ENCODE assay signal across 14 mouse cellular contexts in the genomic region with DNA sequence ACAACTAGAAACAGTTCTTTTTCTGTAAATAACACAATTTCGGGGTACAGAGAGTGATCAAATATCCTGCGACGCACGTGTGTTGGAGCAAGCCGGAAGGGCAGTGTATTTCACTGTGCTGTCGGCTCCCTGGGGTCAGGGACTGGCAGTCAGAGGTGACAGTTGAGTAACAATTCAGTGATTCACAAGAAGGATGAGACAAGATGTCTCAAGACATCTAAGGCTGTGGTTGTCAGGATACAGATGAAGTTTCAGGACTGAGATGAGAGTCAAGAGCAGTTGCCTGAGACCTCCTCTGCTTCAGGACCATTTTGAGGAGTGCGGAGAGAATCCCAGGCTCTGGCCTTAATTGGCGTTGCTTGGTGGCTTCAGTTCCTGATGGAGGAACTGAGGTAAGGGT.
A peak's percentile ranks its signal among the peaks of the same experiment; 100 is the strongest.
DNase-seq lines count a peak whose midpoint lies in the region; ATAC-seq and TF ChIP-seq lines count a peak whose summit lies in the region.
"Had no signal": no experiment of that assay in that cellular context is flagged by ENCODE, and none has a peak within 500 bp of the region (broad histone marks: within the 10 kb centered on the region; RNA-seq: fewer than 3 reads in every experiment).

No protein-coding gene starts in this region.

- no peak overlapping the region for H3K4me3 ChIP-seq in forebrain, embryonic 12.5 days (replicated peaks)
- H3K4me3 ChIP-seq in forebrain, embryonic 16.5 days (replicated peaks; ENCODE audit: low read length): no peak overlapping the region
- no peak overlapping the region for H3K4me3 ChIP-seq in C2C12 (ENCODE audit: insufficient read depth, poor library complexity, severe bottlenecking)
- H3K4me3 ChIP-seq in embryonic facial prominence, embryonic 11.5 days (ENCODE audit: low read depth, low read length): no peak overlapping the region
- H3K4me3 ChIP-seq in liver, embryonic 12.5 days: no peak overlapping the region

- peaks cover 10% of the 10 kb centered on the region; the same call in 1 of the 2 replicates for H3K36me3 ChIP-seq in forebrain, embryonic 12.5 days (replicated peaks)
- peaks cover 5% of the 10 kb centered on the region; the same call in 1 of the 2 replicates for H3K36me3 ChIP-seq in forebrain, embryonic 16.5 days (ENCODE audit: control insufficient read depth, insufficient read depth)
- peaks cover 12% of the 10 kb centered on the region for H3K36me3 ChIP-seq in C2C12 (ENCODE audit: control insufficient read depth, insufficient read depth)
- no peaks in the 10 kb centered on the region for H3K36me3 ChIP-seq in embryonic facial prominence, embryonic 11.5 days (replicated peaks; ENCODE audit: control insufficient read depth, insufficient read depth, low read depth, low read length)
- H3K36me3 ChIP-seq in liver, embryonic 12.5 days: peaks cover 14% of the 10 kb centered on the region

- no peaks in the 10 kb centered on the region for H3K9me3 ChIP-seq in forebrain, embryonic 12.5 days
- H3K9me3 ChIP-seq in forebrain, embryonic 16.5 days (ENCODE audit: control insufficient read depth, low read length): no peaks in the 10 kb centered on the region
- H3K9me3 ChIP-seq in embryonic facial prominence, embryonic 11.5 days (replicated peaks; ENCODE audit: control insufficient read depth, low read length): no peaks in the 10 kb centered on the region
- H3K9me3 ChIP-seq in liver, embryonic 12.5 days (replicated peaks): no peaks in the 10 kb centered on the region

- 0 out of 2 replicates have a peak overlapping the region, but pooled peaks have one; percentile 46 for H3K27ac ChIP-seq in forebrain, embryonic 12.5 days
- no peak overlapping the region for H3K27ac ChIP-seq in forebrain, embryonic 16.5 days (ENCODE audit: low read length)
- peak overlapping the region; percentile 54 for H3K27ac ChIP-seq in embryonic facial prominence, embryonic 11.5 days (replicated peaks; ENCODE audit: low read depth, low read length)
- no peak overlapping the region; the same call in 1 of the 2 replicates for H3K27ac ChIP-seq in liver, embryonic 12.5 days

- peaks cover 4% of the 10 kb centered on the region for H3K79me3 ChIP-seq in C2C12 (ENCODE audit: low read depth)

- no peak overlapping the region for H3ac ChIP-seq in C2C12 (ENCODE audit: control insufficient read depth, insufficient read length, low read depth)

- DNase-seq in embryonic facial prominence, embryonic 11.5 days (ENCODE audit: low spot score): no peak
- no peak for DNase-seq in cerebellum, postnatal 14 days
- DNase-seq in layer of hippocampus, adult 11-12 months (ENCODE audit: low spot score): no peak
- DNase-seq in ovary, postnatal 14 days (ENCODE audit: low spot score): no peak
- DNase-seq: cerebellum, adult 11 months; embryo, embryonic 11 days; heart, adult 18-20 months; kidney, adult 2 months; lung, adult 18-20 months; thymus, postnatal 36 days had no signal

- WGBS in forebrain, embryonic 12.5 days: 91% methylated on average over 8 of the region's 8 CpGs
- 95% methylated on average over 8 of the region's 8 CpGs for WGBS in forebrain, embryonic 16.5 days
- 79% methylated on average over 8 of the region's 8 CpGs for WGBS in embryonic facial prominence, embryonic 11.5 days
- 60% methylated on average over 8 of the region's 8 CpGs for WGBS in liver, embryonic 12.5 days (ENCODE audit: insufficient replicate concordance)

- peaks cover 20% of the 10 kb centered on the region for H3K4me1 ChIP-seq in forebrain, embryonic 12.5 days
- peaks cover 11% of the 10 kb centered on the region for H3K4me1 ChIP-seq in forebrain, embryonic 16.5 days (replicated peaks; ENCODE audit: control insufficient read depth, insufficient read depth, low read length)
- 0 out of 2 replicates have a peak, but pooled peaks cover 2% of the 10 kb centered on the region for H3K4me1 ChIP-seq in embryonic facial prominence, embryonic 11.5 days (ENCODE audit: control insufficient read depth, insufficient read depth, low read length)
- peaks cover 42% of the 10 kb centered on the region for H3K4me1 ChIP-seq in liver, embryonic 12.5 days

- no peaks in the 10 kb centered on the region for H3K27me3 ChIP-seq in forebrain, embryonic 12.5 days
- no peaks in the 10 kb centered on the region for H3K27me3 ChIP-seq in forebrain, embryonic 16.5 days (replicated peaks; ENCODE audit: control insufficient read depth, insufficient read depth, low read length)
- H3K27me3 ChIP-seq in C2C12 (ENCODE audit: control insufficient read depth, insufficient read depth, insufficient read length): no peaks in the 10 kb centered on the region
- no peaks in the 10 kb centered on the region for H3K27me3 ChIP-seq in embryonic facial prominence, embryonic 11.5 days (ENCODE audit: control insufficient read depth, insufficient read depth, low read length)
- H3K27me3 ChIP-seq in liver, embryonic 12.5 days (replicated peaks): no peaks in the 10 kb centered on the region

- H3K79me2 ChIP-seq in C2C12 (ENCODE audit: control insufficient read depth, insufficient read depth): peaks cover 34% of the 10 kb centered on the region

- no peak for TF ChIP-seq CTCF in C2C12 (IDR thresholded peaks at IDR 0.05; ENCODE audit: control insufficient read depth, insufficient read depth, insufficient read length)

- no peak overlapping the region for H3K4me2 ChIP-seq in forebrain, embryonic 12.5 days
- no peak overlapping the region for H3K4me2 ChIP-seq in forebrain, embryonic 16.5 days (ENCODE audit: low read length)
- no peak overlapping the region for H3K4me2 ChIP-seq in embryonic facial prominence, embryonic 11.5 days (ENCODE audit: low read depth, low read length)
- H3K4me2 ChIP-seq in liver, embryonic 12.5 days: 0 out of 2 replicates have a peak overlapping the region, but pooled peaks have one; percentile 36

- no peak overlapping the region for H3K9ac ChIP-seq in forebrain, embryonic 12.5 days
- no peak overlapping the region for H3K9ac ChIP-seq in forebrain, embryonic 16.5 days (replicated peaks; ENCODE audit: low read depth, low read length)
- no peak overlapping the region for H3K9ac ChIP-seq in embryonic facial prominence, embryonic 11.5 days (replicated peaks; ENCODE audit: low read length)
- no peak overlapping the region for H3K9ac ChIP-seq in liver, embryonic 12.5 days

- ATAC-seq in forebrain, embryonic 12.5 days (ENCODE audit: low FRiP score): no peak
- no peak for ATAC-seq in forebrain, embryonic 16.5 days
- ATAC-seq in embryonic facial prominence, embryonic 11.5 days (replicated peaks; ENCODE audit: insufficient number of reproducible peaks, low FRiP score, low TSS enrichment, low read depth): no peak
- ATAC-seq in liver, embryonic 12.5 days: no peak

TF ChIP-seq in C2C12, 6 proteins besides CTCF, POLR2A, EP300 and RAD21:
- TF ChIP-seq MYOG (IDR thresholded peaks at IDR 0.05; ENCODE audit: control insufficient read depth, extremely low read depth, insufficient read length) (no peak), MAX (IDR thresholded peaks at IDR 0.05) (peak; percentile 89), USF1 (IDR thresholded peaks at IDR 0.05; ENCODE audit: low read depth) (peak; percentile 34), FOSL1 (IDR thresholded peaks at IDR 0.05; ENCODE audit: insufficient read depth, low read length, poor library complexity, severe bottlenecking) (peak; percentile 34), MYOD1 (IDR thresholded peaks at IDR 0.05; ENCODE audit: control insufficient read depth, insufficient read length, low read depth) (peak; percentile 37), CEBPB (IDR thresholded peaks at IDR 0.05; ENCODE audit: low read depth) (peak; percentile 90)

Comparison
In these comparisons a context has a peak if more than half of its experiments do, and no peak if none do; other contexts are left out.
1. H3K27ac ChIP-seq: peak in forebrain, embryonic 12.5 days (single experiment) and embryonic facial prominence, embryonic 11.5 days (single experiment); none in forebrain, embryonic 16.5 days (single experiment) and liver, embryonic 12.5 days (single experiment).